Mouse (Mus musculus): ENCODE measurements around the gene Shmt1.
A peak's percentile ranks its signal among the peaks of the same experiment; 100 is the strongest.

Shmt1 gene

GRCm38 (mm10) chr11:60796342-60796741 lies 15.2 kb downstream of the Shmt1 start:
- DNase-seq (ENCODE audit: low read depth, low spot score), result no peak

GRCm38 (mm10) chr11:60790472-60790871 lies 21.0 kb downstream of the Shmt1 start:
- DNase-seq (ENCODE audit: low read depth, low spot score), result no peak

- DNase-seq (ENCODE audit: low read depth, low spot score), result no peak
Measured at GRCm38 (mm10) chr11:60787595-60787994, 23.9 kb downstream of the Shmt1 start.

GRCm38 (mm10) chr11:60784179-60784922 lies 27.2 kb downstream of the Shmt1 start:
- DNase-seq (ENCODE audit: low read depth, low spot score), result no peak

GRCm38 (mm10) chr11:60779673-60780189 lies 31.8 kb downstream of the Shmt1 start:
- no peak for DNase-seq (ENCODE audit: low read depth, low spot score)

- no peak for DNase-seq (ENCODE audit: low read depth, low spot score)
Measured at GRCm38 (mm10) chr11:60777801-60778370, 33.6 kb downstream of the Shmt1 start.

- DNase-seq (ENCODE audit: low read depth, low spot score), result peak; percentile 76
Measured at GRCm38 (mm10) chr11:60776829-60777740, 34.4 kb downstream of the Shmt1 start, which contains the start of the genes Top3a and Smcr8. Top3a (minus strand) TSS chr11:60777365. Smcr8 (plus strand) TSS chr11:60777524.

- DNase-seq (ENCODE audit: low read depth, low spot score), result peak; percentile 9
Measured at GRCm38 (mm10) chr11:60776107-60776828, 35.2 kb downstream of the Shmt1 start.

GRCm38 (mm10) chr11:60775578-60775977 lies 35.9 kb downstream of the Shmt1 start:
- no peak for DNase-seq (ENCODE audit: low read depth, low spot score)

GRCm38 (mm10) chr11:60774841-60775240 lies 36.7 kb downstream of the Shmt1 start:
- peak; percentile 57 for DNase-seq (ENCODE audit: low read depth, low spot score)

GRCm38 (mm10) chr11:60774158-60774689 lies 37.3 kb downstream of the Shmt1 start:
- no peak for DNase-seq (ENCODE audit: low read depth, low spot score)

GRCm38 (mm10) chr11:60772161-60772560 lies 39.4 kb downstream of the Shmt1 start:
- no peak for DNase-seq (ENCODE audit: low read depth, low spot score)

GRCm38 (mm10) chr11:60770776-60771175 lies 40.7 kb downstream of the Shmt1 start:
- DNase-seq (ENCODE audit: low read depth, low spot score), result no peak

GRCm38 (mm10) chr11:60769322-60769721 lies 42.2 kb downstream of the Shmt1 start:
- no peak for DNase-seq (ENCODE audit: low read depth, low spot score)

- no peak for DNase-seq (ENCODE audit: low read depth, low spot score)
Measured at GRCm38 (mm10) chr11:60766969-60767368, 44.5 kb downstream of the Shmt1 start.

GRCm38 (mm10) chr11:60761681-60762080 lies 49.8 kb downstream of the Shmt1 start:
- no peak for DNase-seq (ENCODE audit: low read depth, low spot score)

GRCm38 (mm10) chr11:60755570-60755969 lies 55.9 kb downstream of the Shmt1 start:
- DNase-seq (ENCODE audit: low read depth, low spot score), result no peak

- DNase-seq (ENCODE audit: low read depth, low spot score), result no peak
Measured at GRCm38 (mm10) chr11:60740321-60740720, 71.2 kb downstream of the Shmt1 start.
